Mouse (Mus musculus) forebrain, postnatal 0 days (tissue): Measurements from ENCODE around the gene Ppp1r27. TPM values are rescaled to one million over a fixed set of nuclear protein-coding genes. Genes with fewer than 3 reads are reported as not detected.
"Not testable (repeated sequence)": the region's sequence is repeated elsewhere in the genome, so short reads cannot be mapped to it uniquely, and the experiment has no call there.

Source experiments
- ATAC-seq: fragments of 200-750 bp; cut with Nextera tagmentation; 2 replicates; pipeline ENCODE4 v1.8.0; 2017; ENCODE audit warnings: mild to moderate bottlenecking, moderate library complexity
- DNase-seq: peaks from one replicate; pipeline ENCODE4 v3.0.0-alpha.2; 2015
- H3K27ac ChIP-seq: fragments of 300-500 bp; sonication (generic); 2 replicates; pipeline ENCODE4 v1.5.1; 2014; ENCODE audit warnings: low read depth, mild to moderate bottlenecking, antibody characterized with exemption, low read length, moderate library complexity, mixed read lengths
- H3K27me3 ChIP-seq: fragments of 300-500 bp; sonication (generic); 2 replicates; pipeline ENCODE4 v1.6.1; 2014; ENCODE audit warnings: mild to moderate bottlenecking, low read length, mixed read lengths; ENCODE audit not compliant: insufficient read depth
- H3K36me3 ChIP-seq: fragments of 300-500 bp; sonication (generic); 2 replicates; pipeline ENCODE4 v1.6.1; 2014; ENCODE audit warnings: mild to moderate bottlenecking, moderate library complexity; ENCODE audit not compliant: insufficient read depth
- H3K4me1 ChIP-seq: fragments of 300-500 bp; sonication (generic); 2 replicates; pipeline ENCODE4 v1.6.1; 2014; ENCODE audit warnings: antibody characterized with exemption; ENCODE audit not compliant: insufficient read depth
- H3K4me2 ChIP-seq: fragments of 300-500 bp; sonication (generic); 2 replicates; pipeline ENCODE4 v1.6.1; 2014; ENCODE audit warnings: low read depth, mild to moderate bottlenecking, moderate library complexity
- H3K4me3 ChIP-seq: fragments of 300-500 bp; sonication (generic); 2 replicates; pipeline ENCODE4 v1.5.1; 2014; ENCODE audit warnings: low read depth, low read length, mixed read lengths
- H3K9ac ChIP-seq: fragments of 300-500 bp; sonication (generic); 2 replicates; pipeline ENCODE4 v1.6.1; 2014; ENCODE audit warnings: mild to moderate bottlenecking
- H3K9me3 ChIP-seq: fragments of 300-500 bp; sonication (generic); 2 replicates; pipeline ENCODE4 v1.6.1; 2016; ENCODE audit warnings: low read length
- CTCF ChIP-seq: sonication (generic); IDR thresholded peaks from 2 replicates; pipeline ENCODE4 v1.5.1; 2016; ENCODE audit warnings: antibody characterized with exemption, control low read depth, low read depth
- WGBS: fragments of 180-500 bp; shearing (Covaris S2); extraction: QIAGEN DNeasy Blood & Tissue Kit; methylation state at CpG from one replicate; pipeline ENCODE4 v1.1.7; 2014; 5-methylcytosine and 5-hydroxymethylcytosine counted together
- polyA plus RNA-seq: library from polyadenylated mRNA; unstranded; fragments of >200 nt; fragmentation: Nextera tagmentation; extraction: Ambion mirVana; gene quantifications from 2 replicates; pipeline ENCODE4 v1.2.1, GENCODE M21; 2015
- total RNA-seq: library from RNA; depleted of rRNA; stranded (reverse); fragments of >200 nt; gene quantifications from 2 replicates; pipeline ENCODE4 v1.2.3, GENCODE M21; 2014

Gene Ppp1r27
- total and polyA plus RNA-seq, 2 experiments from 2014 or later, result not detected

- Histone ChIP-seq H3K9me3 (no peaks in the 10 kb centered on the region), H3K4me3 (no peak overlapping the region; the same call in 1 of the 2 replicates), H3K4me2 (no peak overlapping the region; the same call in 1 of the 2 replicates), H3K9ac (no peak overlapping the region), H3K36me3 (peaks cover 46% of the 10 kb centered on the region), H3K4me1 (0 out of 2 replicates have a peak, but pooled peaks cover 7% of the 10 kb centered on the region), H3K27me3 (no peaks in the 10 kb centered on the region), H3K27ac (no peak overlapping the region)
- ATAC-seq (no peak), DNase-seq (no peak)
- no peak for TF ChIP-seq CTCF
- WGBS, result 79% methylated on average over 3 of the region's 3 CpGs
Measured at GRCm38 (mm10) chr11:120571122-120571521, 20.2 kb upstream of the Ppp1r27 start.

- ATAC-seq, result no peak
- Histone ChIP-seq H3K9ac (no peak overlapping the region), H3K27me3 (no peaks in the 10 kb centered on the region), H3K4me2 (no peak overlapping the region), H3K36me3 (peaks cover 72% of the 10 kb centered on the region), H3K4me1 (0 out of 2 replicates have a peak, but pooled peaks cover 4% of the 10 kb centered on the region), H3K4me3 (no peak overlapping the region), H3K27ac (no peak overlapping the region), H3K9me3 (no peaks in the 10 kb centered on the region)
- WGBS, result 93% methylated on average over 6 of the region's 6 CpGs
- no peak for DNase-seq
- TF ChIP-seq CTCF, result no peak
Measured at GRCm38 (mm10) chr11:120568324-120568723, 17.4 kb upstream of the Ppp1r27 start.

GRCm38 (mm10) chr11:120565114-120565513 is 14.2 kb upstream of the Ppp1r27 start:
- Histone ChIP-seq H3K9me3 (no peaks in the 10 kb centered on the region), H3K27ac (no peak overlapping the region), H3K27me3 (no peaks in the 10 kb centered on the region), H3K4me1 (no peaks in the 10 kb centered on the region), H3K4me3 (no peak overlapping the region), H3K4me2 (no peak overlapping the region), H3K36me3 (peaks cover 90% of the 10 kb centered on the region), H3K9ac (no peak overlapping the region)
- TF ChIP-seq CTCF, result no peak
- DNase-seq (no peak), ATAC-seq (no peak)
- 87% methylated on average over 9 of the region's 9 CpGs for WGBS

- ATAC-seq (no peak), DNase-seq (no peak)
- Histone ChIP-seq H3K27me3 (no peaks in the 10 kb centered on the region), H3K27ac (no peak overlapping the region), H3K36me3 (peaks cover 84% of the 10 kb centered on the region), H3K4me2 (no peak overlapping the region), H3K9me3 (no peaks in the 10 kb centered on the region), H3K4me1 (no peaks in the 10 kb centered on the region), H3K4me3 (no peak overlapping the region), H3K9ac (no peak overlapping the region)
- TF ChIP-seq CTCF, result no peak
- WGBS, result 96% methylated on average over 13 of the region's 13 CpGs
Measured at GRCm38 (mm10) chr11:120562949-120563348, 12.0 kb upstream of the Ppp1r27 start.

GRCm38 (mm10) chr11:120560952-120561728 is 10.2 kb upstream of the Ppp1r27 start:
- no peaks in the 10 kb centered on the region for H3K27me3 ChIP-seq
- DNase-seq (no peak), ATAC-seq (no peak)
- H3K27ac ChIP-seq, result no peak overlapping the region
- H3K9me3 ChIP-seq, result no peaks in the 10 kb centered on the region
- no peak overlapping the region for H3K4me3 ChIP-seq
- WGBS, result 91% methylated on average over 13 of the region's 13 CpGs
- no peak overlapping the region for H3K4me2 ChIP-seq
- H3K36me3 ChIP-seq, result peaks cover 67% of the 10 kb centered on the region
- TF ChIP-seq CTCF, result no peak
- H3K9ac ChIP-seq, result no peak overlapping the region
- H3K4me1 ChIP-seq, result no peaks in the 10 kb centered on the region

GRCm38 (mm10) chr11:120558843-120559242 is 7.9 kb upstream of the Ppp1r27 start:
- not testable (repeated sequence) for H3K9ac ChIP-seq, H3K4me3 ChIP-seq, H3K4me1 ChIP-seq, ATAC-seq, H3K9me3 ChIP-seq, H3K4me2 ChIP-seq, H3K27ac ChIP-seq, H3K27me3 ChIP-seq, DNase-seq
- 89% methylated on average over 6 of the region's 6 CpGs for WGBS
- peaks cover 45% of the 10 kb centered on the region for H3K36me3 ChIP-seq

- no peaks in the 10 kb centered on the region; the same call in 1 of the 2 replicates for H3K4me1 ChIP-seq
- H3K9me3 ChIP-seq, result no peaks in the 10 kb centered on the region
- 83% methylated on average over 2 of the region's 2 CpGs for WGBS
- DNase-seq (no peak), ATAC-seq (no peak)
- H3K27me3 ChIP-seq, result no peaks in the 10 kb centered on the region
- no peak overlapping the region for H3K4me3 ChIP-seq
- no peak overlapping the region for H3K9ac ChIP-seq
- H3K27ac ChIP-seq, result no peak overlapping the region
- no peak overlapping the region for H3K4me2 ChIP-seq
- TF ChIP-seq CTCF, result no peak
- H3K36me3 ChIP-seq, result peaks cover 10% of the 10 kb centered on the region
Measured at GRCm38 (mm10) chr11:120555260-120555659, 4.3 kb upstream of the Ppp1r27 start.
